Mouse (Mus musculus) heart, adult 2 months (tissue): Measurements from ENCODE around the gene Gmppb. TPM values are rescaled to one million over a fixed set of nuclear protein-coding genes. Genes with fewer than 3 reads are reported as not detected.

ENCODE experiments used
- DNase-seq, 2 experiments: peaks; one replicate each; pipeline ENCODE4 v3.0.0; 2021
- H3K27ac ChIP-seq: fragments of 200-600 bp; 2 replicates; pipeline ENCODE4 v1.8.1; 2022
- H3K27me3 ChIP-seq: fragments of 200-500 bp; 2 replicates; pipeline ENCODE4 v1.6.1; 2012; ENCODE audit warnings: mild to moderate bottlenecking, low read length, inconsistent platforms, mixed read lengths; ENCODE audit not compliant: control insufficient read depth, insufficient read depth
- H3K36me3 ChIP-seq: fragments of 200-500 bp; 2 replicates; pipeline ENCODE4 v1.6.1; 2012; ENCODE audit warnings: low read length, inconsistent platforms; ENCODE audit not compliant: control insufficient read depth, insufficient read depth
- H3K4me1 ChIP-seq: fragments of 200-500 bp; 2 replicates; pipeline ENCODE4 v1.6.1; 2011; ENCODE audit warnings: low read length; ENCODE audit not compliant: control insufficient read depth, insufficient read depth
- H3K4me3 ChIP-seq: fragments of 200-600 bp; 2 replicates; pipeline ENCODE4 v1.8.1; 2022
- H3K79me2 ChIP-seq: fragments of 200-500 bp; replicated peaks from 2 replicates; pipeline ENCODE4 v1.6.1; 2012; ENCODE audit warnings: mild to moderate bottlenecking, inconsistent platforms, low read length, moderate library complexity, mixed read lengths; ENCODE audit not compliant: control insufficient read depth, insufficient read depth
- H3K9ac ChIP-seq: fragments of 200-500 bp; 2 replicates; pipeline ENCODE4 v1.6.1; 2012; ENCODE audit warnings: low read depth, mild to moderate bottlenecking, control low read depth, inconsistent platforms, low read length, mixed read lengths
- CTCF ChIP-seq: fragments of 200-600 bp; IDR thresholded peaks from 2 replicates; pipeline ENCODE4 v1.8.1; 2022; ENCODE audit warnings: antibody characterized with exemption, mild to moderate bottlenecking, moderate library complexity
- EP300 ChIP-seq: fragments of 200-500 bp; IDR thresholded peaks from 2 replicates; pipeline ENCODE4 v1.6.1; 2011; ENCODE audit warnings: low read depth, low read length, control low read depth; ENCODE audit not compliant: insufficient read depth
- POLR2A ChIP-seq: fragments of 200-500 bp; IDR thresholded peaks from 2 replicates; pipeline ENCODE4 v1.6.1; 2011; ENCODE audit warnings: mild to moderate bottlenecking, low read depth, low read length, control low read depth; ENCODE audit not compliant: insufficient read depth
- WGBS: fragments of 180-500 bp; shearing (Covaris S2); methylation state at CpG from one replicate; pipeline ENCODE4 v1.1.7; 2018; 5-methylcytosine and 5-hydroxymethylcytosine counted together
- intact Hi-C: fragments of 180-260 bp; cut with DNase I; formaldehyde crosslinking; loops from one replicate; pipeline ENCODE4 v1.15.1; 2025
- polyA plus RNA-seq: library from polyadenylated mRNA; depleted of rRNA; stranded (reverse); fragments of >200 nt; gene quantifications from 2 replicates; pipeline ENCODE4 v1.2.3, GENCODE M21; 2012
- total RNA-seq, 2 experiments: library from RNA; stranded (reverse); gene quantifications; 2 replicates each; pipeline ENCODE4 v1.2.3; 2021

Gmppb gene
- total and polyA plus RNA-seq, 3 experiments = 9.6 to 10.2 (median 10.1) TPM

DNA sequence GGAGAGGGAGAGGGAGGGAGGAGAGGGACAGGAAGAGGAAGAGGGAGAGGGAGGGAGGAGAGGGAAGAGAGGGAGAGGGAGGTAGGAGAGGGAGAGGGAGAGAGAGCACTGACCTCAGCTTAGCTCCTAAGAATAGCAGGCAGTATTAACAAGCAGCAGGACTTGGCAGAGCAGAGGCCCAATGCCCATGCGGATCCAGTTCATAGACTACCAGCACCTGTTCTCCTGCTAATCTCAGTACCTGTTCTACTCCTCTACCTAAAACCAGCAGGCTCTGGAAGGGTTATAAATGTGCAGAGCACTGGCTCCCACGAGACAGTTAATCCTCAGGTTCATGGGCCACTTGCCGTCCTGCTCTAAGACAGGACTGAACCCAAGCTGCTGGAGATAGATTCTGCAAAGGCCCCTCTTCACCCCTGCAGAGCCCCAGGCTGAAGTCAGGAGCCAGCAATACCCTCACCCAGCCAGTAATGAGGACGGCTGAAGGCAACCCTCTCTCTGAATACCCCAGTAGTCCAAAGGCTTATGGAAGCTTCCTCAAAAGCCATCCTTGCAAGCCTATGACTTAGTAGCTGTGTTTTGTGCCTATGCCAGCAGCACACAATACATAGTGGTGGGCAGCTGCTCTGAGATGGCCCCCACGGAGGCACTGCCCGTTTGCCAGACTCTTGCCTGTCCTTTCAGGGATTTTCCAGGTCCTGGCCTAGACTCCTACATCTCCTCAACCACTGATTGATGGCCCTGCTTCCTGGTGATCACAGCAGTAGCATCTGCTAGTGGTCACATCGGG is 24.3 kb downstream of the Gmppb start:
- TF ChIP-seq CTCF (no peak), EP300 (no peak), POLR2A (no peak)
- Histone ChIP-seq H3K4me3 (no peak overlapping the region), H3K27me3 (no peaks in the 10 kb centered on the region), H3K79me2 (no peaks in the 10 kb centered on the region), H3K9ac (no peak overlapping the region), H3K27ac (peak overlapping the region; percentile 57), H3K36me3 (no peaks in the 10 kb centered on the region), H3K4me1 (peaks cover under 1% of the 10 kb centered on the region)
- WGBS = 49% methylated on average over 7 of the region's 7 CpGs
- intact Hi-C loops = no loop called here
- DNase-seq = no peak

GRCm38 (mm10) chr9:108080168-108080567 is 31.1 kb downstream of the Gmppb start, which contains the start of gene Mst1:
Mst1 (plus strand) TSS chr9:108080436.
- intact Hi-C loops = no loop called here
- H3K27ac ChIP-seq = peak within 1 kb of the TSS; percentile 92
- peaks cover 6% of the 10 kb centered on the region for H3K4me1 ChIP-seq
- H3K9ac ChIP-seq = peak within 1 kb of the TSS; percentile 71
- H3K4me3 ChIP-seq = peak within 1 kb of the TSS; percentile 73
- no peaks in the 10 kb centered on the region for H3K27me3 ChIP-seq
- WGBS = 82% methylated on average over 5 of the region's 5 CpGs
- TF ChIP-seq POLR2A (no peak), CTCF (no peak), EP300 (no peak)
- H3K36me3 ChIP-seq = no peaks in the 10 kb centered on the region
- no peaks in the 10 kb centered on the region for H3K79me2 ChIP-seq
- no peak for DNase-seq

DNA sequence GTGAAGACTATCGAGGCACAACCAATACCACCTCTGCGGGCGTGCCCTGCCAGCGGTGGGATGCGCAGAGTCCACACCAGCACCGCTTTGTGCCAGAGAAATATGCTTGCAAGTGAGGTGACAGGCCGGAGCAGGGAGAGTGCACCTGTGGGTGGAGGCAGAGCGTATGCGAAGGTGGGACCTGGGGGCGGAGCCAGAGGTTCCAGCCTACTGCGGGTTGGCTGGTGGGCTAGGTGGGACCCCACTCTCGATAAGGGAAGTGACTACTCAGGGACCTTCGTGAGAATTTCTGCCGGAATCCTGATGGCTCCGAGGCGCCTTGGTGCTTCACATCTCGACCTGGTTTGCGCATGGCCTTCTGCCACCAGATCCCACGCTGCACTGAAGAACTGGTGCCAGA is 33.5 kb downstream of the Gmppb start:
- Histone ChIP-seq H3K4me1 (peaks cover 6% of the 10 kb centered on the region), H3K79me2 (no peaks in the 10 kb centered on the region), H3K36me3 (no peaks in the 10 kb centered on the region), H3K27ac (no peak overlapping the region), H3K9ac (no peak overlapping the region), H3K4me3 (no peak overlapping the region), H3K27me3 (no peaks in the 10 kb centered on the region)
- intact Hi-C loops = no loop called here
- WGBS = 8% methylated on average over 19 of the region's 19 CpGs
- no peak for DNase-seq
- TF ChIP-seq POLR2A (no peak), EP300 (no peak), CTCF (no peak)

DNA sequence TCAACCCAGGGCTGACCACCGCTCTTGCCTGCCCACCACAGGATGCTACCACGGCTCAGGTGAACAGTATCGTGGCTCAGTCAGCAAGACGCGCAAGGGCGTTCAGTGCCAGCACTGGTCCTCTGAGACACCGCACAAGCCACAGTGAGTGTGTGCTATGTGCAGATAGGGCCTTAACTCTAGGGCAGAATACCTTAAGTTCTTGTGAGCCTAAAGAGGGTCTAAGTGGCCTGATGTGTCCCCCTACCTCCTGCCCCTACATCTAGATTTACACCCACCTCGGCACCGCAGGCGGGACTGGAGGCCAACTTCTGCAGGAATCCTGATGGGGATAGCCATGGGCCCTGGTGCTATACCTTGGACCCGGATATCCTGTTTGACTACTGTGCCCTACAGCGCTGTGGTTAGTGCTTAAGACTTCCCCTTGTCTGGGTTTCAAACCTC is 34.0 kb downstream of the Gmppb start, which contains the start of gene Rnf123:
Gene Rnf123, minus strand, starts transcription at position 359 of the 444 bp plus-strand sequence.
- no peak within 1 kb of the TSS for H3K9ac ChIP-seq
- peaks cover 6% of the 10 kb centered on the region for H3K4me1 ChIP-seq
- no peak within 1 kb of the TSS for H3K27ac ChIP-seq
- no peak for DNase-seq
- H3K4me3 ChIP-seq = no peak within 1 kb of the TSS
- H3K79me2 ChIP-seq = no peaks in the 10 kb centered on the region
- no peaks in the 10 kb centered on the region for H3K27me3 ChIP-seq
- intact Hi-C loops = no loop called here
- TF ChIP-seq EP300 (no peak), CTCF (no peak), POLR2A (no peak)
- WGBS = 30% methylated on average over 12 of the region's 12 CpGs
- no peaks in the 10 kb centered on the region for H3K36me3 ChIP-seq

- H3K9ac ChIP-seq = no peak overlapping the region
- no peaks in the 10 kb centered on the region for H3K79me2 ChIP-seq
- TF ChIP-seq EP300 = no peak
- no peak for TF ChIP-seq CTCF
- TF ChIP-seq POLR2A = 0 out of 2 replicates have a peak, but pooled peaks have one; percentile 5
- H3K4me3 ChIP-seq = no peak overlapping the region
- no peak overlapping the region for H3K27ac ChIP-seq
- no peak for DNase-seq
- H3K27me3 ChIP-seq = no peaks in the 10 kb centered on the region
- 54% methylated on average over 6 of the region's 6 CpGs for WGBS
- H3K4me1 ChIP-seq = peaks cover 3% of the 10 kb centered on the region
- intact Hi-C loops = no loop called here
- no peaks in the 10 kb centered on the region for H3K36me3 ChIP-seq
These were observed 34.5 kb downstream of the Gmppb start for GRCm38 (mm10) chr9:108083561-108083960.

DNA sequence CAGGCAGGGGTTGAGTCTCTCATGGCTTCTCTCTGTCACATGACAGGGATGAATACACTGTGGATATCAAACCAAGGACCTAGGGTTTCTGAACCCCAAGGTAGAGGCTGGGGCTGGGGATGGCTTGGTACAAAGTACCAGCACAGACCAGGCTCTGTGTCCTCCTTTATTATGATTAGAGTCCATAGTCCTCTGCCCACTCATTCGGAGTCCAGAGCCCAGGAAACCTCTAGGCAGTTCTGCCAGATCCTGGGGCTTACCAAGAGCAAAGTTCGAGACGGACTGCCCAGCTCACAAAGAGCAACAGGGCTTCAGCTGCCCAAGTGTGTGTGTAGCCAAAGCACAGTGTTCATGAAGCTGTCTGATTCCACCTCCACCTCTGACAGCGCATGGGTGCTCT is 36.2 kb downstream of the Gmppb start:
- TF ChIP-seq EP300 = no peak
- TF ChIP-seq POLR2A = no peak
- no peak for TF ChIP-seq CTCF
- WGBS = 95% methylated on average over 4 of the region's 4 CpGs
- no peak overlapping the region for H3K4me3 ChIP-seq
- H3K79me2 ChIP-seq = no peaks in the 10 kb centered on the region
- intact Hi-C loops = no loop called here
- no peaks in the 10 kb centered on the region for H3K4me1 ChIP-seq
- H3K9ac ChIP-seq = no peak overlapping the region
- DNase-seq = no peak
- no peaks in the 10 kb centered on the region for H3K27me3 ChIP-seq
- no peak overlapping the region for H3K27ac ChIP-seq
- H3K36me3 ChIP-seq = no peaks in the 10 kb centered on the region
